Mouse (Mus musculus): Measurements from ENCODE around the gene Gstt2. TPM values are rescaled to one million over a fixed set of nuclear protein-coding genes. Genes with fewer than 3 reads are reported as not detected.
A peak's percentile ranks its signal among the peaks of the same experiment; 100 is the strongest.

The Gstt2 gene
- polyA plus RNA-seq (2015; fragmentation: Nextera tagmentation; extraction: Ambion mirVana) = 51.9 and 60.7 TPM in 2 replicates

DNA sequence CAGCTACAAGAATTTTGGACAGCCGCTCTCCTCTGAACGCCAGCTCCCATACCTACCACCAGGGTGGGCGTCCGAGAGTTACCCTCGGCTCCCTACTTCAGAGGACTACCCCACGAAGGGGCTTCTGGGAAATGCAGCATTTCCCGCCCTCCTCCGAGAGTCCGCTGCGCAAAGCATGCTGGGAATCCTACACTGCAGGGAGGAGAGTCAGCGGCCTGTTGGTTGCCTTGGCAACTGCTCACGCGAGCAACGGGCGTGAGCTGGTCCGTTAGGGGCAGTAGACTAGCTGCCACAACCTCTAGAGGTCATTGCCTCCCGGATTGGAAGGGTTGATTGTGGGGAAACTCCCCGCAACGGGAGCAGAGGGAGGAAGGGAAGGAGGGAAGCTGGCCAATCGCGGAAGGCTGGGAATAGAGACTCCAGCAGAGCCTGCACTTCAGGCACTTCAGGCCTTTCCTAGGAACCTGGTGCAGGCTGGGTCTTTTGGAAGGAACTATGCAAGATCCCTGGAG lies at the start of gene Gstt2:
TSS of gene Gstt2 (minus strand) at position 177 of the 512 bp plus-strand sequence.
- Histone ChIP-seq H3K4me2 (ENCODE audit: low read depth, low read length) (peak within 1 kb of the TSS; percentile 85), H3K4me1 (replicated peaks; ENCODE audit: control insufficient read depth, insufficient read depth, low read length) (peaks cover 49% of the 10 kb centered on the region), H3K27me3 (ENCODE audit: control insufficient read depth, insufficient read depth, low read depth, low read length) (no peaks in the 10 kb centered on the region), H3K9me3 (ENCODE audit: control insufficient read depth, low read length) (no peaks in the 10 kb centered on the region), H3K9ac (ENCODE audit: low read length) (peak within 1 kb of the TSS; percentile 74), H3K4me3 (ENCODE audit: low read length) (peak within 1 kb of the TSS; percentile 58), H3K27ac (ENCODE audit: low read length) (peak within 1 kb of the TSS; percentile 93), H3K36me3 (ENCODE audit: control insufficient read depth, insufficient read depth, low read length) (no peaks in the 10 kb centered on the region)
- WGBS = 0% methylated on average over 21 of the region's 21 CpGs
- ATAC-seq (ENCODE audit: low read depth) = peak; percentile 89

DNA sequence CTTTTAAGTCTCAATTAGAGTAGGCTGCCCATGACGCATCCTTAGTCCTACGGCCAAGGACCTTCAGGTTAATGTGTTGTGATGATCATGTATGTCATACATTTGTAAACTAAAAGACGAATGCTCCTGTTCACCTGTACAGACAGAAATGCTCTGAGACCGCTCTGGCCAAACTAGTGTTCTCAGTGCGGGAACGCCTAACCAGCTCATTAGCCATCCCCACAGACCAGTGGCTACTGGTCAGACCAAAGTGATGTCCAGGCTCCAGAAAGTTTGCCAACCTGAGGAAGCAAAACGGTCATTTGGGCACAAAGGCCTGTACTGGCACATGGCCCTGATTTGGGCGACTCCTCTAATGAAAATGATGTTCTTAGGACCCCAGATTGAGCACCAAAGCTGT lies 47.5 kb upstream of the Gstt2 start:
- Histone ChIP-seq H3K9ac (ENCODE audit: low read length) (no peak overlapping the region), H3K27me3 (ENCODE audit: control insufficient read depth, insufficient read depth, low read depth, low read length) (no peaks in the 10 kb centered on the region; the same call in 1 of the 2 replicates), H3K9me3 (ENCODE audit: control insufficient read depth, low read length) (no peaks in the 10 kb centered on the region), H3K36me3 (ENCODE audit: control insufficient read depth, insufficient read depth, low read length) (no peaks in the 10 kb centered on the region), H3K4me1 (replicated peaks; ENCODE audit: control insufficient read depth, insufficient read depth, low read length) (peaks cover 7% of the 10 kb centered on the region), H3K4me3 (ENCODE audit: low read length) (no peak overlapping the region), H3K27ac (ENCODE audit: low read length) (no peak overlapping the region), H3K4me2 (ENCODE audit: low read depth, low read length) (no peak overlapping the region)
- no peak for ATAC-seq (ENCODE audit: low read depth)
- WGBS = 92% methylated on average over 8 of the region's 8 CpGs

DNA sequence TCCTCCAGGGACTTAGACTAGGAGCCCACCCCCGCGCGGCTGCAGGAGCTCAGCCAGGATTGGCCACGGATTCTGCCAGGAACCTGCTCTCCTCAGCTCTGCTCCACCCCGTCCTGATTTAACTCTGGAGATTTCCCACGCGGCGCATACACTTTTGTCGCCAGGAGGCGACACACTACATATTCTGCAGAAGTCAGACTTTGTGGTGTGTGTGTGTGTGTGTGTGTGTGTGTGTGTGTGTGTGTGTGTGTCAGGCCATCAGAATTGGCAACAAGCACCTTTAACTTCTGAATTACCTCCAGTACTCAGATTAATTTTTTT lies 46.0 kb upstream of the Gstt2 start:
- H3K27me3 ChIP-seq (ENCODE audit: control insufficient read depth, insufficient read depth, low read depth, low read length) = no peaks in the 10 kb centered on the region; the same call in 1 of the 2 replicates
- no peaks in the 10 kb centered on the region for H3K36me3 ChIP-seq (ENCODE audit: control insufficient read depth, insufficient read depth, low read length)
- under 1% methylated on average over 10 of the region's 10 CpGs for WGBS
- peaks cover 7% of the 10 kb centered on the region for H3K4me1 ChIP-seq (replicated peaks; ENCODE audit: control insufficient read depth, insufficient read depth, low read length)
- peak overlapping the region; percentile 32; the same call in 1 of the 2 replicates for H3K4me2 ChIP-seq (ENCODE audit: low read depth, low read length)
- H3K9ac ChIP-seq (ENCODE audit: low read length) = no peak overlapping the region
- H3K27ac ChIP-seq (ENCODE audit: low read length) = no peak overlapping the region
- peak; percentile 74 for ATAC-seq (ENCODE audit: low read depth)
- H3K9me3 ChIP-seq (ENCODE audit: control insufficient read depth, low read length) = no peaks in the 10 kb centered on the region
- H3K4me3 ChIP-seq (ENCODE audit: low read length) = no peak overlapping the region

DNA sequence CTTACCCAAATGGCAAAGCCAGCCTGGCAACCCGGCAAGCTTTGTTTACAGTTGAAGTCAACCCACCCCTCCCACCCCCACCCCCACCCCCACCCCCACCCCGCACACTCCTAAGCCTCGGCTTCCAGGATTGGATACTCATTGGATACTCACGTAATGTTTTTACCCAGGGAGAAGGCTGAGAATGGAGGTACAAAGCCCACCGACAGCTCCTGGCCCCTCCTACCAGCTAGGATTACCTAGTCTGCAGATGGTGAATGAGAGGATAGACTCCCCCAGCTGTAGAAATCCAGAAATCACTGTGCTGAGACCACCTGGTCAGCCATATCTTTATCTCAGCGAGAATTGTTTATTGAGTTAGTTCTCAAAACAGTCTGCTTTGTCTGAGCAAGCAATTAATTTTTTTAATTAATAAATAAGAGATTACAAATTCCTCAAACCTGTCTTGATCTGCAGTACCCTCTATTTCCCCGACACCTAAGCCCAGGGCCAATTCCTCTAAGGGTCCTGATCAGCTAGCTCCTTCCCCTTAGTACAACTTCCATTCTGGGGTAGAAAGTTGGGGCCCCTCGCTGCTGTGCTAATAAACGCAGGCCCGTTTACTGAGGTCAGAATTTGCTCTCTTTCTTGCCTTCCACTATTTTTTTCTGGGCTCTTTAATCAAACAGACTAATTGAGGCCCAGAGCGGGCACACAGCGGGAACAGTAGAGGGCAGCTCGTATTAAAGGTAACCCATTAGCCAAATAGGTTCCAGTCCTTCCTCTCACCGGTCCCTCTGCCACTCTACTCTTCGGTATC lies 45.4 kb upstream of the Gstt2 start:
- H3K27me3 ChIP-seq (ENCODE audit: control insufficient read depth, insufficient read depth, low read depth, low read length) = no peaks in the 10 kb centered on the region; the same call in 1 of the 2 replicates
- H3K27ac ChIP-seq (ENCODE audit: low read length) = no peak overlapping the region
- peak overlapping the region; percentile 32; the same call in 1 of the 2 replicates for H3K4me2 ChIP-seq (ENCODE audit: low read depth, low read length)
- no peaks in the 10 kb centered on the region for H3K9me3 ChIP-seq (ENCODE audit: control insufficient read depth, low read length)
- no peaks in the 10 kb centered on the region for H3K36me3 ChIP-seq (ENCODE audit: control insufficient read depth, insufficient read depth, low read length)
- no peak overlapping the region for H3K9ac ChIP-seq (ENCODE audit: low read length)
- no peak for ATAC-seq (ENCODE audit: low read depth)
- peaks cover 7% of the 10 kb centered on the region for H3K4me1 ChIP-seq (replicated peaks; ENCODE audit: control insufficient read depth, insufficient read depth, low read length)
- no peak overlapping the region for H3K4me3 ChIP-seq (ENCODE audit: low read length)
- 9% methylated on average over 15 of the region's 15 CpGs for WGBS

DNA sequence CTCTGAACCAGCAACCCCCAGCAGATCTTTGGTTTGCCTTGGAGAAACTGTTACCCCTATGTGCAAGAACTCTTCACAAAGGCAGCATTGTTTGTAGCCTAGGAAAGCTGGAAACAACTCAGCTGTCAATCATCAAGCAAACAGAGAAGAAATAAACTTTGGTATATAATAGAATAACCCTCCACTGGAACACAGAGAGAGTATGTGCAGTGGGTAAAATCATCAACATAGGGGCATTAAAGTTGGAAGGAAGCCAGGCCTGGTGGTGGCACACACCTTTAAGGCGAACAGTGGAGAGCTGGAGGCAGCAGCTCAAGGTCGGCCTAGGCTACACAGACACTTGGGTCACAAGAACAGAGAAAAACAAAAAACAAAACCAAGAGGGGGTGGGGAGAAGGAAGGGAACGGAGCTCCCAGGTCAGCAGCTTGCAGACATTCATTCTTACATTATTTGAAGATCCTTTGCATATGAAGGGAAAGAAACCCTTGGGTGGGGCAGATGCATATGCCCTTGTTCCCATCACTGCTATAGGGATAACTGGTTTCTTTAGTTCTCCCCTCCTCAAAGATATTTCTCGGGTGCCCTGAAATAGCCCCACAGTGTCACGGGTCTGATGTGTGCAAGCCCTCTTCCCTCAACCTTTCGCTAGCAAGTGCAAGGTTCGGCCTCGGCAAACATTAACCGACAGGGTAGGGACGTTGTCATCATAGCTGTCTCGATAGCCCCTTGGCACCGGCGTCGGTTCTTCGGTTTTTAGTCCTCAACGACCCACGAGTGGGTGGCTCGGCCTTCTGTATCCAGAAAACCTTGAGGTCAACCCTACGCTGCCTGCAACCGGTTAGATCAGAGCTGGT lies 44.6 kb upstream of the Gstt2 start:
- H3K9ac ChIP-seq (ENCODE audit: low read length) = no peak overlapping the region
- no peaks in the 10 kb centered on the region for H3K36me3 ChIP-seq (ENCODE audit: control insufficient read depth, insufficient read depth, low read length)
- H3K27ac ChIP-seq (ENCODE audit: low read length) = no peak overlapping the region
- no peaks in the 10 kb centered on the region; the same call in 1 of the 2 replicates for H3K27me3 ChIP-seq (ENCODE audit: control insufficient read depth, insufficient read depth, low read depth, low read length)
- H3K4me3 ChIP-seq (ENCODE audit: low read length) = no peak overlapping the region
- no peak for ATAC-seq (ENCODE audit: low read depth)
- 22% methylated on average over 20 of the region's 20 CpGs for WGBS
- H3K4me1 ChIP-seq (replicated peaks; ENCODE audit: control insufficient read depth, insufficient read depth, low read length) = peaks cover 7% of the 10 kb centered on the region
- H3K9me3 ChIP-seq (ENCODE audit: control insufficient read depth, low read length) = no peaks in the 10 kb centered on the region
- no peak overlapping the region for H3K4me2 ChIP-seq (ENCODE audit: low read depth, low read length)

DNA sequence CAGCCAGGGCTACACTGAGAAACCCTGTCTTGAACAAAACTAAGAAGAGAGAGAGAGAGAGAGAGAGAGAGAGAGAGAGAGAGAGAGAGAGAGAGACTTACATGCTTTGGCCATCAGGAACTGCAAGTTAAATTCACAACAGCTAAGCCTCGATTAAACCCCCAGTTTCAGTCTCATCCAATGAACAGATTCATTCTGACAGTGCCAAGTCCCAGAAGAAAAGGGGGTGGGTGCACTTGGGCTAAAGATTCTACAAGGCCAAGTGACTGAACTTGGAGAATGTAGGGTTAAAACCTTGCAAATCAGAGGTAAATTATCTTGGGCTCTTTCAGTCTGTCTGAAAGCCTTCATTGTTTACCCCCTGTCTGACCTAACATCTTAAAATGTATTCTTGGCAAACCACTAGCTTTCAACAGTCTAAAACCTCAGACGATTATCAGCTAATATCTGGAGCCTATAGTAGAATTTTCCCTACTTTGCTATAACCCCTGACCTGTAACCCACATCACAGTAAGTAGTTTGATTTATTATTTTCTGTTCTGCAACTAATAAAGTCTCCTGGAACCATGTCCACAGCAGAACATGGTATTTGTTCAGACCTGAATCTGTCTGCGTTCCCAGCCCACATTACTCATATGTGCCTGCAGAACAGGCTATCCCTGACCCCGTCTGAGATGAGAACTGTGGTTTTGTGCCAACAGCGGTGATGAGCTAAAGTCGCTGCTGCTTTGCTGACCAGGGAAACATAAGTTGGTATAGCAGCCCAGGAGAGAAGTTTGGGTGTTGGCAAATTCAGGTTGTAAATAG lies 43.8 kb upstream of the Gstt2 start:
- Histone ChIP-seq H3K4me3 (ENCODE audit: low read length) (no peak overlapping the region), H3K9me3 (ENCODE audit: control insufficient read depth, low read length) (no peaks in the 10 kb centered on the region), H3K27ac (ENCODE audit: low read length) (no peak overlapping the region), H3K4me1 (replicated peaks; ENCODE audit: control insufficient read depth, insufficient read depth, low read length) (peaks cover 7% of the 10 kb centered on the region), H3K9ac (ENCODE audit: low read length) (no peak overlapping the region), H3K36me3 (ENCODE audit: control insufficient read depth, insufficient read depth, low read length) (no peaks in the 10 kb centered on the region), H3K4me2 (ENCODE audit: low read depth, low read length) (no peak overlapping the region), H3K27me3 (ENCODE audit: control insufficient read depth, insufficient read depth, low read depth, low read length) (no peaks in the 10 kb centered on the region; the same call in 1 of the 2 replicates)
- 39% methylated on average over 6 of the region's 6 CpGs for WGBS
- no peak for ATAC-seq (ENCODE audit: low read depth)

DNA sequence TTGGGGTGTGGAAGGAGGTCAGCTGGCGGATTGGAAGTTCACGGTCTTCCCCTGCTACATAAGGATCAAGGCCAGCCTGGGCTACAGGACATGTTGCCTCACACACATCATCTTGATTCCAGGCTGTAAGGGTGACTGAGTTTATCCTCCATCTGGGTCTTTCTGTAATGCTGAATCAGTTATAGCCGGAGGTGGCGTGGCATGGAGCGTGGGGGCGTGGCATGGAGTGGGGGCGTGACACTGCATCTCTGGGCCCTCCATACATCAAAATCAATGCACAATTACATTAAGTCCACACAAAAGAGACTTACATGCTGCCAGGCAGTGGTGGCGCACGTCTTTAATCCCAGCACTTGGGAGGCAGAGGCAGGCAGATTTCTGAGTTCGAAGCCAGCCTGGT lies 43.1 kb upstream of the Gstt2 start:
- no peak for ATAC-seq (ENCODE audit: low read depth)
- Histone ChIP-seq H3K4me2 (ENCODE audit: low read depth, low read length) (no peak overlapping the region), H3K4me1 (replicated peaks; ENCODE audit: control insufficient read depth, insufficient read depth, low read length) (peaks cover 7% of the 10 kb centered on the region)

DNA sequence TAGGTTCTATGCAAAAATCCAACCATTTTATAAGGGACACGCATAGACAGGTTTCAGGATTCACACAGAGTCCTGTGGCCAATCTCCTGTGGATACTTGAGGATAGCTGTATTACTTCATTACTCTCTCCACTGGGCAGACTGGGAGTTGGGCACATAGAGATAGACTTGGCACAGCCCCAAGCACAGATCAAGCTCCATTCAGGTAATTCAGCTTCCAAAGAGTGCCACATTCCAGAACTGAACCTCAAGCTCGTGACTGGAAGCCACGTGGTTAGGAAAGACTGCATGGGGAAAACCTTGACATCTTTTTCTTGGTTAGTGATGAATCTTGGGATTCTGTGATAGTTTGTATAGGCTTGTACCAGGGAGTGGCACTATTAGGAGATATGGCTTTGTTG lies 41.6 kb upstream of the Gstt2 start:
- H3K4me2 ChIP-seq (ENCODE audit: low read depth, low read length) = no peak overlapping the region
- H3K27ac ChIP-seq (ENCODE audit: low read length) = no peak overlapping the region
- no peak for ATAC-seq (ENCODE audit: low read depth)
- no peak overlapping the region for H3K9ac ChIP-seq (ENCODE audit: low read length)
- peaks cover 7% of the 10 kb centered on the region for H3K4me1 ChIP-seq (replicated peaks; ENCODE audit: control insufficient read depth, insufficient read depth, low read length)
- WGBS = 74% methylated on average over 3 of the region's 3 CpGs
- H3K9me3 ChIP-seq (ENCODE audit: control insufficient read depth, low read length) = no peaks in the 10 kb centered on the region
- H3K27me3 ChIP-seq (ENCODE audit: control insufficient read depth, insufficient read depth, low read depth, low read length) = no peaks in the 10 kb centered on the region; the same call in 1 of the 2 replicates
- H3K36me3 ChIP-seq (ENCODE audit: control insufficient read depth, insufficient read depth, low read length) = no peaks in the 10 kb centered on the region
- no peak overlapping the region for H3K4me3 ChIP-seq (ENCODE audit: low read length)

More for the DNA sequence above, 43.1 kb upstream of the Gstt2 start:
- Histone ChIP-seq H3K36me3 (ENCODE audit: control insufficient read depth, insufficient read depth, low read length) (no peaks in the 10 kb centered on the region), H3K4me3 (ENCODE audit: low read length) (no peak overlapping the region), H3K9me3 (ENCODE audit: control insufficient read depth, low read length) (no peaks in the 10 kb centered on the region), H3K27ac (ENCODE audit: low read length) (no peak overlapping the region), H3K27me3 (ENCODE audit: control insufficient read depth, insufficient read depth, low read depth, low read length) (no peaks in the 10 kb centered on the region; the same call in 1 of the 2 replicates), H3K9ac (ENCODE audit: low read length) (no peak overlapping the region)
- WGBS = 89% methylated on average over 10 of the region's 10 CpGs
